Mouse (Mus musculus): ENCODE results near the gene Vps53. TPM values are rescaled to one million over a fixed set of nuclear protein-coding genes. Genes with fewer than 3 reads are reported as not detected.

The Vps53 gene
- polyA plus RNA-seq, 1 experiment from 2014 or later = 44.8 TPM

- no peak for ATAC-seq
- no peak for TF ChIP-seq CTCF (IDR thresholded peaks at IDR 0.05; ENCODE audit: low read depth)
- Histone ChIP-seq H3K9me3 (ENCODE audit: control insufficient read depth) (no peaks in the 10 kb centered on the region), H3K4me3 (ENCODE audit: low read depth, low read length) (no peak overlapping the region), H3K4me2 (replicated peaks; ENCODE audit: low read depth) (no peak overlapping the region), H3K36me3 (ENCODE audit: control insufficient read depth, insufficient read depth) (peaks cover 30% of the 10 kb centered on the region), H3K27ac (ENCODE audit: low read depth, low read length) (no peak overlapping the region), H3K27me3 (replicated peaks; ENCODE audit: control insufficient read depth, insufficient read depth, low read length) (no peaks in the 10 kb centered on the region), H3K9ac (ENCODE audit: low read depth, low read length) (no peak overlapping the region), H3K4me1 (replicated peaks; ENCODE audit: control insufficient read depth, insufficient read depth, low read length) (no peaks in the 10 kb centered on the region; the same call in 1 of the 2 replicates)
- WGBS = 78% methylated on average over 2 of the region's 2 CpGs
These were observed 24.6 kb downstream of the Vps53 start for GRCm38 (mm10) chr11:76154861-76155260.

- no peaks in the 10 kb centered on the region for H3K27me3 ChIP-seq (replicated peaks; ENCODE audit: control insufficient read depth, insufficient read depth, low read length)
- no peak for TF ChIP-seq CTCF (IDR thresholded peaks at IDR 0.05; ENCODE audit: low read depth)
- H3K4me2 ChIP-seq (replicated peaks; ENCODE audit: low read depth) = no peak overlapping the region
- H3K36me3 ChIP-seq (ENCODE audit: control insufficient read depth, insufficient read depth) = peaks cover 33% of the 10 kb centered on the region
- no peak overlapping the region for H3K27ac ChIP-seq (ENCODE audit: low read depth, low read length)
- H3K4me3 ChIP-seq (ENCODE audit: low read depth, low read length) = no peak overlapping the region
- no peaks in the 10 kb centered on the region; the same call in 1 of the 2 replicates for H3K4me1 ChIP-seq (replicated peaks; ENCODE audit: control insufficient read depth, insufficient read depth, low read length)
- WGBS = 92% methylated on average over 2 of the region's 2 CpGs
- H3K9ac ChIP-seq (ENCODE audit: low read depth, low read length) = no peak overlapping the region
- H3K9me3 ChIP-seq (ENCODE audit: control insufficient read depth) = no peaks in the 10 kb centered on the region
- no peak for ATAC-seq
These were observed 25.2 kb downstream of the Vps53 start for GRCm38 (mm10) chr11:76154200-76154599.

DNA sequence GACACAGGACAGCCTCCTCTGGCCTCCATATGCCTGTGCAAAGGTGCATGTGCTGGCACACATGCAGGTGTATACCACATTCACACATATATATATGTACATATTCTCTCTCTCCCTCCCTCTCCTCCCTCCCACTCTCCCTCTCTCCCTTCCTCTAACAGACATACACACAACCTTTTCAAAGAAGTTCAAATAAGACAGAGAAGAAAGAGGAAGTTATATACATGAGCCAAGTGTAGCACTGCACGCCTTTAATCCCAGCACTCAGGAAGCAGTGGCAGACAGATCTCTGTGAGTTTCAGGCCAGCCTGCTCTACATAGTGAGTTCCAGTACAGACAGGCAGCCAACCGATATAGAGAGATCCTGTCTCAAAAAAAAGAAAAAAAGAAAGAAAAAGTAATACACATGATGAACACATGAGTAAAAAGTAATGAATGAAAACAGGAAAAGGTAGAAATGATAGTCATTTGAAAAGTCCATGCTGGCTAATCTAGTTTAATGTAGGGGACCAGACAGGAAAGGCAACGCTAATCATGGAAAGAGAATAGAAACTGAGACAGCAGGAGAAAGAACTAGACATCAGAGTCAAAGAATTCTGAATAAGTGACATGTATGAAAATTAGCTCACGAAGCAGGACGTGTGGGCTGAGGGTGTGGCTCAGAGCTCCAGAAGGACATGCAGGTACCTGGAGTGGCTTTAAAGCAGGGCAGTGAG, 26.1 kb downstream of the Vps53 start:
- Histone ChIP-seq H3K9ac (ENCODE audit: low read depth, low read length) (no peak overlapping the region), H3K4me3 (ENCODE audit: low read depth, low read length) (no peak overlapping the region), H3K9me3 (ENCODE audit: control insufficient read depth) (no peaks in the 10 kb centered on the region), H3K4me1 (replicated peaks; ENCODE audit: control insufficient read depth, insufficient read depth, low read length) (no peaks in the 10 kb centered on the region; the same call in 1 of the 2 replicates), H3K27ac (ENCODE audit: low read depth, low read length) (no peak overlapping the region), H3K27me3 (replicated peaks; ENCODE audit: control insufficient read depth, insufficient read depth, low read length) (no peaks in the 10 kb centered on the region), H3K4me2 (replicated peaks; ENCODE audit: low read depth) (no peak overlapping the region), H3K36me3 (ENCODE audit: control insufficient read depth, insufficient read depth) (peaks cover 31% of the 10 kb centered on the region)
- 86% methylated on average over 5 of the region's 5 CpGs for WGBS
- TF ChIP-seq CTCF (IDR thresholded peaks at IDR 0.05; ENCODE audit: low read depth) = no peak
- ATAC-seq = no peak

GRCm38 (mm10) chr11:76150980-76151379, 28.5 kb downstream of the Vps53 start:
- no peak for TF ChIP-seq CTCF (IDR thresholded peaks at IDR 0.05; ENCODE audit: low read depth)
- Histone ChIP-seq H3K4me2 (replicated peaks; ENCODE audit: low read depth) (no peak overlapping the region), H3K36me3 (ENCODE audit: control insufficient read depth, insufficient read depth) (peaks cover 16% of the 10 kb centered on the region), H3K4me3 (ENCODE audit: low read depth, low read length) (no peak overlapping the region), H3K27me3 (replicated peaks; ENCODE audit: control insufficient read depth, insufficient read depth, low read length) (no peaks in the 10 kb centered on the region), H3K27ac (ENCODE audit: low read depth, low read length) (no peak overlapping the region; the same call in 1 of the 2 replicates), H3K9ac (ENCODE audit: low read depth, low read length) (no peak overlapping the region), H3K9me3 (ENCODE audit: control insufficient read depth) (no peaks in the 10 kb centered on the region), H3K4me1 (replicated peaks; ENCODE audit: control insufficient read depth, insufficient read depth, low read length) (peaks cover 3% of the 10 kb centered on the region; the same call in 1 of the 2 replicates)
- no peak for ATAC-seq
- 60% methylated on average over 4 of the region's 4 CpGs for WGBS

DNA sequence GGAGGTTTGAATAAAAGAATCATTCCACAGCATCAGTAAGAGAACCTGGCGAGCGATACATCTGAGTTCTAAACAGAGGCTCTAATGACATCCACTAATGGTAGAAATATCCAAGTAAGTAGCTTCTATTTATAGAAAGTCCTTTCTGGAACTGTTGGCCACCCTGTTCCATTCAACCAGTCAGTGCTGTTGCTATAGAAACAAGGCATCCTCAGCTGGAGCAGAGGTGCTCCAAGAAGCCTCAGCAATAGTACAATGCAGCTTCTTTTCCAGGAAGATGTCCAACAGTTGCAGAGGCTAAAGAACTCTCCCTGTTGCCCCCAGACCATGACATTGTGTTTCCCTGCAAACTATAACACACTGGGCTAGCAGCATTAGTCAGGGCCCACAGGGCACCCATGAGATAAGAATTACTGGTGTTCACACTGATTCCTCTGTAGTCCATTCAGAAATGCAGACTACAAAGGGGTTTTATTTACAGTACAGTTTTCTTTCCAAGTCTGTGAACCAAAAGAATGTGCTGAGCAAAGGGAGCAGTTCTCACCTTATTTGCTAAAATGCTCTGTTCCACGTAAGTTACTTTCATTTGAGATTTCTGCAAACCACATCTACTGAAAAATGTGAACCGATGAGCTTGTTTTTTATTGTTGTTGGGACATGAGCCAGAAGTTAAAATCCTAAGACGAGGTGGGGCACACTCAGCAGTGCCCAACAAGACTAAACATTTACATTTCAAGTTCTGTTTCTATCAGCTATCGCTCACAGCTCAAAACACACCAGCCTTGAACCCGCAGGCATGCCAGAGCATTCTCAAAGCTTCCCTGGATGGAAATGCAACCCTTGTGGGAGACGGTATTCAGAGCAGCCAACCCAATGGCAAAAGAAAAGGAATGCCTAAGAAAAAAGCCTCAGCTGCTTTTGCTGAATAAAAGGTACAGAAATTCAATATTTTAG, 31.1 kb downstream of the Vps53 start:
- ATAC-seq = no peak
- Histone ChIP-seq H3K36me3 (ENCODE audit: control insufficient read depth, insufficient read depth) (peaks cover 12% of the 10 kb centered on the region; the same call in 1 of the 2 replicates), H3K4me1 (replicated peaks; ENCODE audit: control insufficient read depth, insufficient read depth, low read length) (peaks cover 4% of the 10 kb centered on the region; the same call in 1 of the 2 replicates), H3K27ac (ENCODE audit: low read depth, low read length) (no peak overlapping the region), H3K9me3 (ENCODE audit: control insufficient read depth) (no peaks in the 10 kb centered on the region), H3K4me3 (ENCODE audit: low read depth, low read length) (no peak overlapping the region), H3K9ac (ENCODE audit: low read depth, low read length) (no peak overlapping the region), H3K27me3 (replicated peaks; ENCODE audit: control insufficient read depth, insufficient read depth, low read length) (no peaks in the 10 kb centered on the region), H3K4me2 (replicated peaks; ENCODE audit: low read depth) (no peak overlapping the region)
- TF ChIP-seq CTCF (IDR thresholded peaks at IDR 0.05; ENCODE audit: low read depth) = no peak
- 61% methylated on average over 8 of the region's 8 CpGs for WGBS

Data from intestine, postnatal 0 days (tissue).